Mouse (Mus musculus) granulocyte monocyte progenitor cell, adult 5-6 weeks (primary cell): Measurements from ENCODE around the gene Tango2. TPM values are rescaled to one million over a fixed set of nuclear protein-coding genes. Genes with fewer than 3 reads are reported as not detected.
A peak's percentile ranks its signal among the peaks of the same experiment; 100 is the strongest.

Experiments
- ATAC-seq: replicated peaks from 2 replicates; pipeline ENCODE4 v1.8.0; 2016; ENCODE audit warnings: mild to moderate bottlenecking, moderate TSS enrichment, inconsistent platforms; ENCODE audit not compliant: poor library complexity, severe bottlenecking
- total RNA-seq, 2 experiments: library from RNA; stranded (forward) in 1 of 2; stranded (reverse) in 1 of 2; fragments of 200-712, 200-1000 nt in 1 of 2; fragments of >200 nt in 1 of 2; fragmentation: Nextera tagmentation in 1 of 2; gene quantifications; 2 replicates each; pipeline ENCODE4 v1.2.3; 2014 to 2017

Tango2 gene
- 20.3 and 30.5 TPM in 2 replicates for total RNA-seq (2014; fragmentation: Nextera tagmentation)
- total RNA-seq (2017) = 5.4 and 8.8 TPM in 2 replicates

DNA sequence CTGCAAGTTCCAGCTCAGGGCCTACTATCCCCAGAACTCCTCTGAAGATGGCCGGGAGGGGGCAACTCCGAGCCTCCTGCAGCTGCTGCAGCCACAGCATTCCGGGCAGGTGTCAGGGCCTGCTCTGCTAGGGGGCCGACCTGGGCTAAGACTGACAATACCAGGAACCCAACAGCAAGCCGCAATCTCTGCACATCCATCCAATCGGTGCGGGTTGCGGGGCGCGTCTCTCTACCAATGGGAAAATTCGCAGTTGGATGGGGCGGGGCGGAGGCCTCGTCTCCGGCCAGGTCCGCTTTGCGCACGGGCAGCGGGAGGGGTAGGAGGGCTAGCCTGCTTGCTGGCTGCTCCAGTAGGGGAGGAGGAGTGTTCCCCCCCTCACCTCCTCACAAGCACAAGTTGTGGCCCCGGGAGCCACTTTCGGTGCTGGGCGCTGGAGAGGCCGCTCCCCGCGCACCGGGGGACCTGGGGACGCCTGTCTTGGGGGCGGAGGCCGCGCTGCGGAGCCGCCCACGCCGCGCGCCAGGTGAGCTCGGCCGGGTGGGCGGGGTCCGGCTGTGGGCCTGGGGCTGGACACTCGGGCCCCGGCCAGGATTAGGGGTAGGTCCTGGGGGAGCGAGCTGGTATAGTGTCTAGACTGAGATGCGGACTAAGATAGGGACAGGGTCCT lies at the start of gene Tango2, which contains the start of gene Arvcf:
Gene Tango2 (minus strand): TSS at position 173 of the 670 bp plus-strand sequence.
Gene Arvcf (plus strand): TSS at position 252 of the 670 bp plus-strand sequence.
- ATAC-seq = peak; percentile 55

DNA sequence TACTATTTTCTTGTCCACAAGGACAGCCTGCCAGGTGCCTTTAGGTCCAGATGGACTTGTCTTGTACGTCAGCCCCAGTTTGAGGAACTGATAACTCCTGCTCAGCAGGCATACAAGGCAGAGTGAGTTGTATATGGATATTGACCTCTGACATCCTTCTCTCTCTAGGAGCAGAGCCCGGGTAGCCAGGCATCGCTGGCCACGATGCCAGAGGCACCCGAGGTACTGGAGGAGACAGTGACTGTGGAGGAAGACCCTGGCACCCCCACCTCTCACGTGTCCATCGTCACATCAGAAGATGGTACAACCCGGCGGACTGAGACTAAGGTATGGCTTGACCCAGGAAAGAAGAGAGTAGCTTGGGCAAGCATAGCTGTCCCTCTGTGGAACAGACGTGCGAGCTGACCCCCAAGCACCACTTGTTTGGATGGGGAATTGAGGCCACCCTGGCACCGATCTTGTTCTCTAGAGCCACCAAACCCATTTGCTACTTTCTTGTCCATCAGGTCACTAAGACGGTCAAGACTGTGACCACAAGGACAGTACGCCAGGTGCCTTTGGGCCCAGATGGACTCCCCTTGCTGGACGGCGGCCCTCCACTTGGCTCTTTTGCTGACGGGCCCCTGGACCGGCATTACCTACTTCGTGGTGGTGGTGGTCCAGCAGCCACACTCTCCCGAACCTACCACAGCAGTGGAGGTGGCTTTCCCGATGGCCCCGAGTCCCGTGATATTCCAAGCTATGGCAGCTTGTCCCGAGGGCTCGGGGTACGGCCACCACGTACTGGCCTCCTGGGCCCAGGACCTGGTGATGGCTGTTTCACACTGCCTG lies 49.1 kb upstream of the Tango2 start:
- ATAC-seq = no peak

- ATAC-seq = no peak
Measured at GRCm38 (mm10) chr16:18396201-18396600, 48.3 kb upstream of the Tango2 start.

GRCm38 (mm10) chr16:18395620-18396036 lies 47.7 kb upstream of the Tango2 start:
- no peak for ATAC-seq

DNA sequence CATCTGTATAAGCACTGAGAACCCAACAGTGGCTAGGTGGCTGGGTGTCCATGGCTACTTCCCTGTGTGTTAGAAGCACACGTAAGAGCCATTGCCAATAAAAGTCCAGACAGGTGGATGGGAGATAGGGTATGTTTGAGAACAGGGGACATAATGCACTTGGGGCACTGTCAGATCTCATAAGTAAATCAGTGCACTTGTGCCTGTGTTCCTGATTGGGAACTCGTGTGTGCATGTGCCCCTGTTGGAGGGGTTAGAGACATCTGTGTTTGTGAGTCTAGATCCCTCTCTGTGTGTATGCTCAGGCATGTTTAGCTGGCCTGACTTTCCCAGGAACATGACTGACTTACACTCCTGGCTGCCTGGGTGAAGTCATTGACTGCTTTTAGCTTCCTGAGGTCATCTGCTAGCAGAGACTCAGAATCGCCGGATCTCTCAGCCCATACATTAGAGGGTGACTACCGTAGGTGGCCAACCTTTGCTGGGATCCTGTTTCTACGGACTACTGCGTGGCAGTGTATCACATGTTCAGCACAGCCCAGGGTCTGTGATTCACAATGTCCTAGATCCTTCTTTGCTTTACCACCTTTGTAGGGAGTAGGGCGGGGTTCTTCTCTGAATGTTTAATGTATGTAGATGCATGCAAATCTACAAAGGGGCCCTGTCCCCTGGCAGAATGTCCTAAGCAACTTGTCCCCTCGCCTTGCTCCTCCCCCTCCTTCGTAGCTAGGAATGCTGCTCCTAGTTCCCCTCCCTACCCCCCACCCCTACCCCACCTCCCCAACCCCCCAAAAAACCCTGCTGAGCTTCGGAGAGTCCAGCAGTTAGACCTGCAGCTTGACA lies 47.1 kb upstream of the Tango2 start:
- ATAC-seq = no peak

- ATAC-seq = no peak
Measured at GRCm38 (mm10) chr16:18394056-18394455, 46.2 kb upstream of the Tango2 start.

DNA sequence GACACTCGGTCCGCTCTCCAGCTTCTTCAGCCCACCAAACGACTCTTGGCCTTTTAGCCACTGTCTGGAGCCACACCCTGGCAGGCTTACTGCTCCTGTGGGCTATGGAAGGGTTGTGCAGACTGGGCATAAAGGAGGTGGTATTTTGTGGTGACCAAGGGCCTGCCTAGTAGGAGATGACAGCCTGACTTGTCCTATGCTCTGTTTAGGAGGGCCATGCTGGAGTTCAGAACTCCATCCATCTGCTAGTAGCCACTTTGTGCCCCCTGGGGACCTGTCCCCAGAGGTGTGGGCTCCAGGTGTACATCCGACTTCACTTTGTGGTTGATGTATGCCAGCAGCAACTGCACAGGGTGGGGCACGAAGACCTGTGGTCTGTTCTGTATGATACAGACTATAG lies 45.7 kb upstream of the Tango2 start:
- ATAC-seq = no peak

GRCm38 (mm10) chr16:18392469-18393426 lies 44.8 kb upstream of the Tango2 start:
- ATAC-seq = peak; percentile 85

DNA sequence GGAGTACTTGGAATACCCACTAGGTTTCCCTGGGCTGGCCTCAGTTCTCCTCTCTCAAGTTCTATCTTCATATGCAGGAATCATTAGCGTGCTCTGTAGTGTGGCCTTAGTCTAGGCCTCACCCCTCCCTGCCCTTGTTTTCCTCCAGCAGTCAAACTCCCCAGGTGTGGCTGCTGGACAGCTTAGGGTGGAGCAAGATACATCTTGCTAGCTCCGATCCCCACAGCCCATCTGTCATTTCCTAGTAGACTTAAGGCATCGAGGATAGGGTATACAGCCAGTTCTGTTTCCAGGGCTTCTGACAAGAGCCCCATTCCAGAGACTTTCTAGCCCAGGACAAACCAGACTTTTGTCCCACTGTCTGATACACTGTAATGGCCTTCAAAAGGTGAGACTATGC lies 43.8 kb upstream of the Tango2 start:
- ATAC-seq = no peak

GRCm38 (mm10) chr16:18391127-18391526 lies 43.2 kb upstream of the Tango2 start:
- no peak for ATAC-seq

DNA sequence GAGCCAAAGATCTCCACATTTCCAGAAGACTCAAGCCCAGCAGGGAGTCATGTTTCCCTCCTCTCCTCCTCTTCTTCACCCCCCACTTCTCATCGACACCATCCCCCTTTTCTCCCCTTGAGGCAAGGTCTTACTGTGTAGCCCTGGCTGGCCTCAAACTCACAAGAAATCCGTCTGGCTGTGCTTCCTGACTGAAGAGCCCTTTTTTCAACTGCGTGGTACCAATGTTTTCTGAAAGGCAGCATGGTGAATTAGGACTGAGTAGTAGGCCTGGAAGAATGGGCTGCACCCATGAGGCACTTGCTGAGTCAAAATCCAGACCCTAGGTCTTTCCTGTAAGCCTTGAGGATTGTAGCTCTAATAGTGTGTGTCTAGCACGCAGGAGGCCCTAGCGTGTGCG lies 42.5 kb upstream of the Tango2 start:
- ATAC-seq = no peak

DNA sequence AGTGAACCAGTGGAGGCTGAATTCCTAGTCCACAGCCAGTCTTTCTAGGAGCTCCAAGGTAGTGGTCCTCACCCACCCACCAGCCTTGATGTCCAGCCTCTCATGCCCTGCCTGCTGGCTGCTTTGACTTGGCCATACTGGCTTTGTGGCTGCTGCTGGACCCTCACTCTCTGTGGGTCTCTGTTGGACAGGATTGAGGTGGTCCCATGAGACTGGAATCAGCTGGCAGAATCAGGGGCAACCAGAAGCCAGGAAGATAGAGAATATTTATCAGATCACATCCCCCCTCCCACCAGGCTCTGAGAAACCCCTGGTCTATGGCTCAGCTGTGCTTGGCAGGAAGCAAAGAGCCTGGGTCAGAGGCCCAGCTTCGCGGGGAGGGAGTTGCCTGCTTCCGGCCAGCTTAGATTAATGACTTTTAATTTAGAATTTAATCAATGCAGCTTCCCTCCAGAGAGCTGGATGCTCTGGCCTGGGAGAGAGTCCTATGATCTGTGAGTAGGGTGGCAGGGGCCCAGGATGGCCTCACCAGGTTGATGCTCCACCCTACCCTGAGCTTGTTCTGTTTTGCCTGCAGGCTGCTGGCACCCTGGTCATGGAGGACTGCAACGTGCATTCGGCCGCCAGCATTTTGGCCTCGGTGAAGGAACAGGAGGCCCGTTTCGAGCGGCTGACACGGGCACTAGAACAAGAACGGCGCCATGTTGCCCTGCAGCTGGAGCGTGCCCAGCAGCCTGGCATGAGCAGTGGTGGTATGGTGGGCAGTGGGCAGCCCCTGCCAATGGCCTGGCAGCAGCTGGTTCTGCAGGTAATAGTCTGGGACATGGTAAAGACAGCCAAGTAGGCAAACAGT lies 40.9 kb upstream of the Tango2 start:
- ATAC-seq = no peak

GRCm38 (mm10) chr16:18387704-18388582 lies 40.0 kb upstream of the Tango2 start:
- no peak for ATAC-seq

GRCm38 (mm10) chr16:18386972-18387371 lies 39.1 kb upstream of the Tango2 start:
- ATAC-seq = no peak

- no peak for ATAC-seq
Measured at GRCm38 (mm10) chr16:18386451-18386850, 38.5 kb upstream of the Tango2 start.

DNA sequence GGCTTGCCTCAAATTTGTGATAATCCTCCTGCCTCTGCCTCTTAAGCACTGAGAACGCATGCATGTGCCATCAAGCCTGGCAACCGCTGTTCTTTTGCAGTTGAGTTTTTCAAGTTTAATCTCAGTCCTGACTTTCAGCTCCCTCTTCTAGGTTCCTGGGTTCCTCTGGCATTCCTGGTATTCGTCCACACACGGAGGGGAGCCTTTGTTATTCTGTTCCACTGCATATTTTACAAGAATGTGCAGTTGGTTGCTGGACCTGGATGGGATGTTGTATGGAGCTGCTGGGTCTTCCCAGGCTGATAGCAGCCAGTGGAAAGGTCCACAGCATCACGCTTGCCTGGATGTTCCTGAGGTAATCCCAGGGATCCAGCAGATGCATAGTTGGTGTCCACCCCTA lies 37.5 kb upstream of the Tango2 start:
- no peak for ATAC-seq

- no peak for ATAC-seq
Measured at GRCm38 (mm10) chr16:18384659-18385058, 36.8 kb upstream of the Tango2 start.

- ATAC-seq = no peak
Measured at GRCm38 (mm10) chr16:18384211-18384610, 36.3 kb upstream of the Tango2 start.
